Mouse (Mus musculus) C3H10T1/2 (cell line): Measurements from ENCODE around the gene Cyp1a1. TPM values are rescaled to one million over a fixed set of nuclear protein-coding genes. Genes with fewer than 3 reads are reported as not detected.

ENCODE experiments used
- polyA plus RNA-seq, 2 experiments: library from polyadenylated mRNA; unstranded; fragments of >200 nt; fragmentation: generic; extraction: Trizol; gene quantifications; one replicate each; pipeline ENCODE4 v1.2.1; 2012; ENCODE audit warnings: missing spikeins in 2 of 2

The Cyp1a1 gene
- polyA plus RNA-seq: under 1 TPM in 1 of 2 experiments, not detected in 1; 0.11 TPM

GRCm38 (mm10) chr9:57687751-57688150 is at the start of gene Cyp1a1:
Cyp1a1 (plus strand) TSS chr9:57687928.

GRCm38 (mm10) chr9:57653283-57653682 is 34.4 kb upstream of the Cyp1a1 start, which contains the start of gene Csk:
Csk (minus strand) TSS chr9:57653631.

GRCm38 (mm10) chr9:57683520-57683919 is 4.2 kb upstream of the Cyp1a1 start, which contains the start of gene Cyp1a2:
Cyp1a2 (minus strand) TSS chr9:57683703.

GRCm38 (mm10) chr9:57708068-57708719 is 20.5 kb downstream of the Cyp1a1 start, which contains the start of gene Edc3:
Edc3 (plus strand) TSS chr9:57708540.

Other genes starting within 250 kb of the Cyp1a1 start
- gene Ppcdc, start 247.8 kb upstream of the Cyp1a1 start, polyA plus RNA-seq: 10 to 100 TPM; 13.5 to 29.4 TPM
- 1 to 10 TPM; 2.9 to 6.9 TPM for gene Scamp5, start 219.9 kb upstream of the Cyp1a1 start, polyA plus RNA-seq
- gene Rpp25, start 183.9 kb upstream of the Cyp1a1 start, polyA plus RNA-seq: under 1 TPM; 0.02 to 0.05 TPM
- gene Cox5a, start 166.7 kb upstream of the Cyp1a1 start, polyA plus RNA-seq: 100 to 1,000 TPM; 315 to 450 TPM
- gene Fam219b, start 150.4 kb upstream of the Cyp1a1 start, polyA plus RNA-seq: 10 to 100 TPM in 1 of 2 experiments, 1 to 10 TPM in 1; 5.1 to 17.4 TPM
- 10 to 100 TPM; 24.2 to 27.6 TPM for gene Mpi, start 135.2 kb upstream of the Cyp1a1 start, polyA plus RNA-seq
- 10 to 100 TPM; 19.6 to 33.6 TPM for gene Scamp2, start 127.0 kb upstream of the Cyp1a1 start, polyA plus RNA-seq
- 1 to 10 TPM in 1 of 2 experiments, under 1 TPM in 1; 0.68 to 9.3 TPM for gene Ulk3, start 98.5 kb upstream of the Cyp1a1 start, polyA plus RNA-seq
- gene Cplx3, start 81.6 kb upstream of the Cyp1a1 start, polyA plus RNA-seq: under 1 TPM in 1 of 2 experiments, not detected in 1; 0.07 TPM
- gene Lman1l, start 67.2 kb upstream of the Cyp1a1 start, polyA plus RNA-seq: under 1 TPM; 0.05 to 0.18 TPM
- gene Csk, start 34.3 kb upstream of the Cyp1a1 start, polyA plus RNA-seq: 10 to 100 TPM; 59.7 to 79.1 TPM
- gene Cyp1a2, start 4.2 kb upstream of the Cyp1a1 start, polyA plus RNA-seq: not detected
- 10 to 100 TPM in 1 of 2 experiments, 1 to 10 TPM in 1; 7.7 to 13.8 TPM for gene Edc3, start 20.6 kb downstream of the Cyp1a1 start, polyA plus RNA-seq
- gene Clk3, start 77.9 kb downstream of the Cyp1a1 start, polyA plus RNA-seq: 10 to 100 TPM; 15.2 to 38.2 TPM
- 1 to 10 TPM in 1 of 2 experiments, under 1 TPM in 1; 0.41 to 1.1 TPM for gene Arid3b, start 148.9 kb downstream of the Cyp1a1 start, polyA plus RNA-seq
- 10 to 100 TPM; 82.1 to 87.2 TPM for gene Ubl7, start 223.1 kb downstream of the Cyp1a1 start, polyA plus RNA-seq